Mouse (Mus musculus) CH12.LX (cell line): ENCODE measurements around the gene Ninl. TPM values are rescaled to one million over a fixed set of nuclear protein-coding genes. Genes with fewer than 3 reads are reported as not detected.

Experiments used
- DNase-seq: peaks from one replicate; pipeline ENCODE4 v3.0.0-alpha.2; 2013; ENCODE audit errors: extremely low read depth
- H3K27ac ChIP-seq: 2 replicates; pipeline ENCODE4 v1.5.1; 2012; ENCODE audit warnings: low read depth, mild to moderate bottlenecking, control low read depth, moderate library complexity; ENCODE audit not compliant: insufficient read depth
- H3K27me3 ChIP-seq: replicated peaks from 2 replicates; pipeline ENCODE3; 2012; ENCODE audit warnings: inconsistent platforms
- H3K36me3 ChIP-seq, 2 experiments: replicated peaks in 1 of 2; 2 replicates each; pipeline versions ENCODE3 to v1.6.1; 2012; ENCODE audit warnings: inconsistent platforms in 1 of 2, low read length in 1 of 2, mild to moderate bottlenecking in 1 of 2, mixed read lengths in 1 of 2, moderate library complexity in 1 of 2; ENCODE audit not compliant: control insufficient read depth in 1 of 2, insufficient read depth in 1 of 2
- H3K4me1 ChIP-seq, 2 experiments: 2 replicates each; pipeline ENCODE4 v1.6.1; 2012; ENCODE audit warnings: inconsistent platforms in 1 of 2, moderate library complexity in 1 of 2; ENCODE audit not compliant: insufficient read depth in 2 of 2, control insufficient read depth in 1 of 2
- H3K4me2 ChIP-seq: 2 replicates; pipeline ENCODE4 v1.6.1; 2012; ENCODE audit warnings: low read depth, mild to moderate bottlenecking, control low read depth; ENCODE audit not compliant: poor library complexity, insufficient read depth, severe bottlenecking
- H3K4me3 ChIP-seq, 3 experiments: fragments of 150-350 bp in 1 of 3; sonication (generic) in 1 of 3; replicated peaks in 1 of 3; 2 replicates each; pipeline versions ENCODE3 to v1.5.1; 2011 to 2012; ENCODE audit warnings: low read depth in 2 of 3, low read length in 2 of 3, mild to moderate bottlenecking in 2 of 3, moderate library complexity in 2 of 3, control low read depth in 1 of 3, improper control_type of control experiment in 1 of 3, inconsistent platforms in 1 of 3, mixed read lengths in 1 of 3; ENCODE audit not compliant: poor library complexity in 1 of 3
- H3K79me2 ChIP-seq: replicated peaks from 2 replicates; pipeline ENCODE4 v1.6.1; 2012; ENCODE audit warnings: mild to moderate bottlenecking, moderate library complexity; ENCODE audit not compliant: control insufficient read depth, poor library complexity, insufficient read depth, severe bottlenecking; ENCODE audit errors: extremely low read depth
- H3K9ac ChIP-seq: 2 replicates; pipeline ENCODE4 v1.6.1; 2012; ENCODE audit warnings: low read depth, mild to moderate bottlenecking, control low read depth, moderate library complexity; ENCODE audit not compliant: insufficient read depth
- H3K9me3 ChIP-seq: replicated peaks from 2 replicates; pipeline ENCODE3; 2012; ENCODE audit warnings: low read length, inconsistent platforms, mixed read lengths
- BHLHE40 ChIP-seq: IDR thresholded peaks from 2 replicates; pipeline ENCODE4 v1.6.1; 2011; ENCODE audit warnings: mild to moderate bottlenecking, low read depth, low read length, improper control_type of control experiment
- CTCF ChIP-seq, 2 experiments: IDR thresholded peaks in 1 of 2; conservative IDR thresholded peaks in 1 of 2; 2 replicates each; pipeline ENCODE4 v1.5.1; 2011 to 2012; ENCODE audit warnings: low read depth in 2 of 2, low read length in 2 of 2, improper control_type of control experiment in 1 of 2, inconsistent platforms in 1 of 2, mild to moderate bottlenecking in 1 of 2, moderate library complexity in 1 of 2
- E2F4 ChIP-seq: IDR thresholded peaks from 2 replicates; pipeline ENCODE4 v1.6.1; 2011; ENCODE audit warnings: low read depth, low read length, improper control_type of control experiment; ENCODE audit not compliant: insufficient replicate concordance
- ELF1 ChIP-seq: IDR thresholded peaks from 2 replicates; pipeline ENCODE4 v1.6.1; 2014; ENCODE audit warnings: low read depth, mild to moderate bottlenecking, inconsistent platforms, low read length, improper control_type of control experiment
- EP300 ChIP-seq: IDR thresholded peaks from 2 replicates; pipeline ENCODE4 v1.6.1; 2011; ENCODE audit warnings: low read length, improper control_type of control experiment
- ETS1 ChIP-seq: conservative IDR thresholded peaks from 2 replicates; pipeline ENCODE4 v1.6.1; 2012; ENCODE audit warnings: low read depth, mild to moderate bottlenecking, inconsistent platforms, low read length, improper control_type of control experiment, moderate library complexity
- HCFC1 ChIP-seq: IDR thresholded peaks from 2 replicates; pipeline ENCODE4 v1.6.1; 2012; ENCODE audit warnings: low read depth, mild to moderate bottlenecking, inconsistent platforms, low read length, improper control_type of control experiment
- IRF4 ChIP-seq: IDR thresholded peaks from 2 replicates; pipeline ENCODE4 v1.6.1; 2014; ENCODE audit warnings: low read depth, mild to moderate bottlenecking, inconsistent platforms, low read length, improper control_type of control experiment
- JUN ChIP-seq: IDR thresholded peaks from 2 replicates; pipeline ENCODE4 v1.6.1; 2011; ENCODE audit warnings: low read depth, mild to moderate bottlenecking, low read length, improper control_type of control experiment, moderate library complexity; ENCODE audit not compliant: insufficient read depth
- JUND ChIP-seq: conservative IDR thresholded peaks from 2 replicates; pipeline ENCODE4 v1.6.1; 2011; ENCODE audit warnings: low read depth, low read length, improper control_type of control experiment
- KAT2A ChIP-seq: IDR thresholded peaks from 2 replicates; pipeline ENCODE4 v1.6.1; 2012; ENCODE audit warnings: low read length, improper control_type of control experiment, inconsistent platforms; ENCODE audit not compliant: insufficient replicate concordance
- MAFK ChIP-seq: IDR thresholded peaks from 2 replicates; pipeline ENCODE4 v1.6.1; 2011; ENCODE audit warnings: low read length, improper control_type of control experiment; ENCODE audit not compliant: insufficient replicate concordance
- MAZ ChIP-seq: IDR thresholded peaks from 2 replicates; pipeline ENCODE4 v1.6.1; 2012; ENCODE audit warnings: low read depth, mild to moderate bottlenecking, inconsistent platforms, low read length, improper control_type of control experiment, moderate library complexity
- MXI1 ChIP-seq: IDR thresholded peaks from 2 replicates; pipeline ENCODE4 v1.6.1; 2011; ENCODE audit warnings: mild to moderate bottlenecking, low read depth, low read length, improper control_type of control experiment
- NRF1 ChIP-seq: IDR thresholded peaks from 2 replicates; pipeline ENCODE4 v1.6.1; 2014; ENCODE audit warnings: low read depth, mild to moderate bottlenecking, inconsistent platforms, low read length, improper control_type of control experiment, moderate library complexity
- PAX5 ChIP-seq: IDR thresholded peaks from 2 replicates; pipeline ENCODE4 v1.6.1; 2012; ENCODE audit warnings: low read length, inconsistent platforms, mixed read lengths
- POLR2A ChIP-seq: IDR thresholded peaks from 2 replicates; pipeline ENCODE4 v1.6.1; 2011; ENCODE audit warnings: low read depth, mild to moderate bottlenecking, improper control_type of control experiment, low read length
- RAD21 ChIP-seq: IDR thresholded peaks from 2 replicates; pipeline ENCODE4 v1.6.1; 2011; ENCODE audit warnings: low read depth, mild to moderate bottlenecking, low read length, improper control_type of control experiment, moderate library complexity
- RCOR1 ChIP-seq: conservative IDR thresholded peaks from 2 replicates; pipeline ENCODE4 v1.6.1; 2012; ENCODE audit warnings: low read depth, mild to moderate bottlenecking, inconsistent platforms, low read length, improper control_type of control experiment
- SIN3A ChIP-seq: IDR thresholded peaks from 2 replicates; pipeline ENCODE4 v1.6.1; 2012; ENCODE audit warnings: low read length, improper control_type of control experiment, inconsistent platforms
- TBP ChIP-seq: conservative IDR thresholded peaks from 2 replicates; pipeline ENCODE4 v1.6.1; 2011; ENCODE audit warnings: low read depth, low read length, improper control_type of control experiment
- TCF12 ChIP-seq: IDR thresholded peaks from 2 replicates; pipeline ENCODE4 v1.6.1; 2014; ENCODE audit warnings: low read depth, mild to moderate bottlenecking, inconsistent platforms, low read length, improper control_type of control experiment
- UBTF ChIP-seq: IDR thresholded peaks from 2 replicates; pipeline ENCODE4 v1.6.1; 2012; ENCODE audit warnings: low read depth, mild to moderate bottlenecking, inconsistent platforms, low read length, improper control_type of control experiment, moderate library complexity
- USF2 ChIP-seq: conservative IDR thresholded peaks from 2 replicates; pipeline ENCODE4 v1.6.1; 2011; ENCODE audit warnings: low read depth, low read length, improper control_type of control experiment
- ZNF384 ChIP-seq: IDR thresholded peaks from 2 replicates; pipeline ENCODE4 v1.6.1; 2012; ENCODE audit warnings: low read depth, low read length, improper control_type of control experiment, inconsistent platforms
- dilution Hi-C: fragments of 300-500 bp; cut with MboI; formaldehyde crosslinking; loops from 2 replicates; pipeline ENCODE4 v1.14.3; 2020; ENCODE audit warnings: low sequenced_read_pairs; ENCODE audit not compliant: extremely low pct_unique_long_range_greater_than_20kb, extremely low pct_ligation_motif_present
- in situ Hi-C: fragments of 300-500 bp; cut with MboI; formaldehyde crosslinking; loops from 3 replicates; pipeline ENCODE4 v1.14.3; 2019; ENCODE audit warnings: low sequenced_read_pairs, low pct_ligation_motif_present, low pct_unique_long_range_greater_than_20kb, mixed read lengths
- polyA plus RNA-seq: library from polyadenylated mRNA; unstranded; fragments of >175 nt; gene quantifications from 2 replicates; pipeline ENCODE4 v1.2.1, GENCODE M21; 2012; ENCODE audit warnings: low read depth; ENCODE audit not compliant: insufficient read length
- total RNA-seq, 2 experiments: library from RNA; depleted of rRNA; stranded (reverse); fragments of 300-350 nt in 1 of 2; fragments of >200 nt in 1 of 2; gene quantifications; 2 replicates each; pipeline ENCODE4 v1.2.3; 2012 to 2014

Gene Ninl
- total and polyA plus RNA-seq, 3 experiments, result 1.8 to 6.6 (median 3.5) TPM

GRCm38 (mm10) chr2:151056637-151057036 is 17.5 kb upstream of the Ninl start:
- TF ChIP-seq RCOR1, result no peak
- no peak for TF ChIP-seq NRF1
- TF ChIP-seq BHLHE40, result no peak
- no peak for TF ChIP-seq MXI1
- TF ChIP-seq MAFK, result no peak
- no peak for TF ChIP-seq PAX5
- TF ChIP-seq TCF12, result no peak
- no peak for TF ChIP-seq USF2
- no peak for TF ChIP-seq CTCF (conservative IDR thresholded peaks at IDR 0.05 in 1 of 2, IDR thresholded peaks at IDR 0.05 in 1 of 2; ENCODE audit: low read depth in 2 of 2, low read length in 2 of 2)
- TF ChIP-seq ETS1, result no peak
- no peak for TF ChIP-seq RAD21
- no peak for TF ChIP-seq ELF1
- TF ChIP-seq, all 38 proteins: peak for 0
- peaks cover 48% of the 10 kb centered on the region for H3K27me3 ChIP-seq
- dilution Hi-C loops, result no loop called here
- H3K4me1 ChIP-seq, result no peaks in the 10 kb centered on the region
- H3K9me3 ChIP-seq, result no peaks in the 10 kb centered on the region
- H3K9ac ChIP-seq, result no peak overlapping the region
- no peak overlapping the region for H3K4me2 ChIP-seq
- no peak for DNase-seq
- H3K4me3 ChIP-seq, result no peak overlapping the region
- H3K27ac ChIP-seq, result no peak overlapping the region
- no peaks in the 10 kb centered on the region for H3K36me3 ChIP-seq
- no peaks in the 10 kb centered on the region for H3K79me2 ChIP-seq
- in situ Hi-C loops, result no loop called here

DNA sequence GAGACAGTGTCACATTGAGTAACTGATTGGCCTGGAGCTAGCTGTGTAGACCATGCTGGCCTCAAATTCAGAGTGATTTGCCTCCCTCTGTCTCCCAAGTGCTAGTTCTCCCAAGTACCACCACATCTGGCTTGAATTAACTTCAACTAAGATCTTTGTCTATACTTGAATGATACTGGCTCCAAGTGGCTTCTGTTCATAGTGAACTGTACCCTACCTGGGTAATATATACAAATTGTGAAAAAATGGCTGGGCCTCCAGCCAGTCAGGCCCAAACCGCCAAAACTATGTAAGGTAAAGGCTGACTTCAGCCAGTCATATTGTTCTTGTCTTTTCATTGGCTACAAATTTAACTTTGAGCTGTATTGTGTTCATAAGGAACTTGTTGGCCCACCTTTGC is 1.2 kb upstream of the Ninl start:
- no peak for TF ChIP-seq JUND
- TF ChIP-seq USF2, result no peak
- TF ChIP-seq IRF4, result no peak
- no peak for TF ChIP-seq JUN
- no peak for TF ChIP-seq BHLHE40
- no peak for TF ChIP-seq RCOR1
- no peak for TF ChIP-seq UBTF
- TF ChIP-seq MXI1, result no peak
- TF ChIP-seq KAT2A, result no peak
- no peak for TF ChIP-seq ETS1
- TF ChIP-seq POLR2A, result no peak
- no peak for TF ChIP-seq MAZ
- TF ChIP-seq EP300, result no peak
- no peak for TF ChIP-seq HCFC1
- TF ChIP-seq SIN3A, result no peak
- no peak for TF ChIP-seq E2F4
- no peak for TF ChIP-seq ZNF384
- no peak for TF ChIP-seq TBP
- Histone ChIP-seq H3K4me2 (0 out of 2 replicates have a peak overlapping the region, but pooled peaks have one; percentile 1), H3K27me3 (peaks cover 3% of the 10 kb centered on the region), H3K4me1 (peaks cover 5 to 20% of the 10 kb centered on the region in 2 experiments; a peak in 2 of 4 replicates), H3K9me3 (no peaks in the 10 kb centered on the region), H3K4me3 (no peak overlapping the region), H3K79me2 (peaks cover 21% of the 10 kb centered on the region), H3K27ac (no peak overlapping the region), H3K36me3 (peaks cover 0 to 2% of the 10 kb centered on the region in 2 experiments), H3K9ac (no peak overlapping the region)
- no peak for DNase-seq
- in situ Hi-C loops, result no loop called here
- dilution Hi-C loops, result no loop called here
